10 mouse cellular contexts compared by ENCODE assay signal in genomic region chr10:36791771-36792170, GRCm38 (mm10).
DNase-seq lines count a peak whose midpoint lies in the region; ATAC-seq and TF ChIP-seq lines count a peak whose summit lies in the region.
"Had no signal": no experiment of that assay in that cellular context is flagged by ENCODE, and none has a peak within 500 bp of the region (broad histone marks: within the 10 kb centered on the region; RNA-seq: fewer than 3 reads in every experiment).

No protein-coding gene starts in this region.

- no peaks in the 10 kb centered on the region for H3K9me3 ChIP-seq in intestine, postnatal 0 days (ENCODE audit: control insufficient read depth)
- H3K9me3 ChIP-seq in intestine, embryonic 15.5 days, result no peaks in the 10 kb centered on the region
- H3K9me3 ChIP-seq in hindbrain, postnatal 0 days (ENCODE audit: low read length), result no peaks in the 10 kb centered on the region
- H3K9me3 ChIP-seq: lung, embryonic 15.5 days had no signal

- no peak overlapping the region for H3K4me3 ChIP-seq in intestine, postnatal 0 days (ENCODE audit: low read depth, low read length)
- H3K4me3 ChIP-seq in intestine, embryonic 15.5 days (replicated peaks), result no peak overlapping the region
- H3K4me3 ChIP-seq in hindbrain, postnatal 0 days (ENCODE audit: low read length), result no peak overlapping the region
- H3K4me3 ChIP-seq: lung, embryonic 15.5 days had no signal

- H3K4me2 ChIP-seq in intestine, postnatal 0 days (replicated peaks; ENCODE audit: low read depth), result no peak overlapping the region
- no peak overlapping the region for H3K4me2 ChIP-seq in intestine, embryonic 15.5 days (replicated peaks)
- no peak overlapping the region for H3K4me2 ChIP-seq in hindbrain, postnatal 0 days (ENCODE audit: low read depth, low read length)
- H3K4me2 ChIP-seq: lung, embryonic 15.5 days had no signal

- no peaks in the 10 kb centered on the region for H3K4me1 ChIP-seq in intestine, postnatal 0 days (replicated peaks; ENCODE audit: control insufficient read depth, insufficient read depth, low read length)
- no peaks in the 10 kb centered on the region for H3K4me1 ChIP-seq in intestine, embryonic 15.5 days (replicated peaks)
- no peaks in the 10 kb centered on the region for H3K4me1 ChIP-seq in hindbrain, postnatal 0 days (ENCODE audit: insufficient read depth, low read length)
- H3K4me1 ChIP-seq: lung, embryonic 15.5 days had no signal

- H3K27me3 ChIP-seq in intestine, postnatal 0 days (replicated peaks; ENCODE audit: control insufficient read depth, insufficient read depth, low read length), result no peaks in the 10 kb centered on the region
- H3K27me3 ChIP-seq in intestine, embryonic 15.5 days (replicated peaks), result no peaks in the 10 kb centered on the region
- H3K27me3 ChIP-seq in hindbrain, postnatal 0 days (ENCODE audit: insufficient read depth, low read length), result no peaks in the 10 kb centered on the region
- H3K27me3 ChIP-seq: lung, embryonic 15.5 days had no signal

- no peak overlapping the region for H3K27ac ChIP-seq in intestine, postnatal 0 days (ENCODE audit: low read depth, low read length)
- H3K27ac ChIP-seq in intestine, embryonic 15.5 days, result no peak overlapping the region
- no peak overlapping the region for H3K27ac ChIP-seq in hindbrain, postnatal 0 days
- H3K27ac ChIP-seq: lung, embryonic 15.5 days had no signal

- no peak for ATAC-seq in intestine, postnatal 0 days
- ATAC-seq in intestine, embryonic 15.5 days, result no peak
- ATAC-seq in hindbrain, postnatal 0 days, result 0 out of 2 replicates have a peak, but pooled peaks have one; percentile 45

- no peak overlapping the region for H3K9ac ChIP-seq in intestine, postnatal 0 days (ENCODE audit: low read depth, low read length)
- no peak overlapping the region for H3K9ac ChIP-seq in intestine, embryonic 15.5 days
- H3K9ac ChIP-seq in hindbrain, postnatal 0 days (replicated peaks; ENCODE audit: low read length), result no peak overlapping the region
- H3K9ac ChIP-seq: lung, embryonic 15.5 days had no signal

- intact Hi-C loops in heart, postnatal 10 days (cut with DNase I), result loop anchor here (5.0 kb wide), 1 partner anchor 244 kb away; no protein-coding TSS in a partner anchor

- 34% methylated on average over 2 of the region's 2 CpGs for WGBS in intestine, postnatal 0 days
- WGBS in intestine, embryonic 15.5 days, result 42% methylated on average over 2 of the region's 2 CpGs
- 44% methylated on average over 2 of the region's 2 CpGs for WGBS in hindbrain, postnatal 0 days

- DNase-seq in 416B (ENCODE audit: low read depth) (peak; percentile 69), ZHBTc4 (ENCODE audit: low read depth, low spot score) (peak; percentile 28)
- DNase-seq in hindbrain, postnatal 0 days (ENCODE audit: low spot score), result peak; percentile 56
- no peak for DNase-seq in spleen, adult 12 weeks (ENCODE audit: low spot score)
- DNase-seq in heart, postnatal 10 days, result no peak
- DNase-seq in heart, adult 9 months (ENCODE audit: low spot score in 2 of 2), result no peak
- DNase-seq: spleen, adult 18-20 months had no signal

- TF ChIP-seq CTCF in intestine, postnatal 0 days (IDR thresholded peaks at IDR 0.05; ENCODE audit: low read depth), result peak; percentile 67
- peak; percentile 72 for TF ChIP-seq CTCF in hindbrain, postnatal 0 days (IDR thresholded peaks at IDR 0.05; ENCODE audit: low read depth)

- H3K36me3 ChIP-seq in intestine, postnatal 0 days (ENCODE audit: control insufficient read depth, insufficient read depth), result no peaks in the 10 kb centered on the region
- no peaks in the 10 kb centered on the region for H3K36me3 ChIP-seq in intestine, embryonic 15.5 days
- no peaks in the 10 kb centered on the region for H3K36me3 ChIP-seq in hindbrain, postnatal 0 days (ENCODE audit: insufficient read depth, low read length)
- H3K36me3 ChIP-seq: lung, embryonic 15.5 days had no signal

Comparison
In these comparisons a context has a peak if more than half of its experiments do, and no peak if none do; other contexts are left out.
1. DNase-seq: peak in 416B (single experiment), ZHBTc4 (single experiment) and hindbrain, postnatal 0 days (single experiment); none in spleen, adult 12 weeks (single experiment), heart, postnatal 10 days (0 of 2) and heart, adult 9 months (0 of 2).